Mouse (Mus musculus) stomach, postnatal 0 days (tissue): Measurements from ENCODE around the gene Gm13695.

Experiments
- CTCF ChIP-seq: IDR thresholded peaks from 2 replicates; pipeline ENCODE4 v1.5.1; 2016; ENCODE audit warnings: antibody characterized with exemption, low read depth, mild to moderate bottlenecking, moderate library complexity
- EP300 ChIP-seq: optimal IDR thresholded peaks from 2 replicates; pipeline ENCODE3; 2016; ENCODE audit warnings: antibody characterized with exemption

- TF ChIP-seq CTCF (no peak), EP300 (no peak)
Observed at GRCm38 (mm10) chr2:84008913-84009312, 41.8 kb downstream of the Gm13695 start.
